Mouse (Mus musculus) ovary, adult 10 weeks (tissue): ENCODE data around the gene Fn3k. TPM values are rescaled to one million over a fixed set of nuclear protein-coding genes. Genes with fewer than 3 reads are reported as not detected.

Experiments used
- polyA plus RNA-seq: library from polyadenylated mRNA; stranded (reverse); fragments of 350-450 nt; fragmentation: Illumina TruSeq; extraction: RNeasy Lipid Tissue Mini Kit (QIAGEN cat#74804); gene quantifications from one replicate; pipeline ENCODE4 v1.2.3, GENCODE M21; 2014

The Fn3k gene
- polyA plus RNA-seq, result 0.63 TPM

DNA sequence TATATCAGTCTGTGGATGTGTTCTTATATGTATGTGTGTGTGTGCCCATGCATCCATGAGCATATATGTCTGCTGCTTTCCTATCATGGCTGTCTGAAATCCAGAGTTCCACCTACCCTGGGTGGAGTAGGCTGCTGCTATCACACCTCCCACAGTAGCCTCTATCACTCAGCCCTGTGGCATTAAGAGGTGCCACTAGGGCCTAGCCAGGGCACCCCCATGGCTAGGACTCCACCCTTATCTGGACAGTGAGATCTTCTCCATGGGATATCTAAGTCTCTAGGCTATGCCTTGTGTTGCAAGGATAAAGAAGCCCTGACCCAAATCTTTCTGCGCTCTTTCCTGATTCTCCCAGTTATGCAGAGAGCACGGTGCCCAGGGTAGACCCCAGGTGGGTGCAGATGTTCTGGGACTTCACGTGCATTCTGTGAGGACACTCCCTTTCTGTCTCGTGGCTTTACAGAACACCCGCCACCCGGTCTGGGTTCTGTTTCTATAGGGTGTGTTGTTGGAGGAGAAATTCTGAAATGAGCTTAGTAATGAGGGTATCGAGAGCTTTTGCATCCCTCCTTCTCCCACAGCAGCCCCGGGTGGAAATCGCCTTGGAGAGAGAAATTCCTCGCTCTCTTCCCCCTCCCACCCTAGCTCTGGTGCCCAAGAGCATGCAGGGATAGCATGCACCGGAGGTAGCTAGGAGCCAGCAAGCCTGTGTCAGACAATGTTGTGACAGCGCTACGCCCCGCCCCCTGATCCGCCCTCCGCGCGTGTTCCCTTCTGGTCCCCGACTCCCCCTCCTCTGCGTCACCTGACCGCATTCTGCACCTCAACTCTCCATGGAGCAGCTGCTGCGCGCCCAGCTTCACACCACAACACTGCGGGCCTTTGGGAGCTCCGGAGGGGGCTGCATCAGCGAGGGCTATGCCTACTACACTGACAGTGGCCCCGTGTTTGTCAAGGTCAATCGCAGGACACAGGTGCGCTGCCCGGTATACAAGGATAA, at the start of gene Fn3k:
TSS of gene Fn3k (plus strand) at position 758 of the 1,000 bp plus-strand sequence.

DNA sequence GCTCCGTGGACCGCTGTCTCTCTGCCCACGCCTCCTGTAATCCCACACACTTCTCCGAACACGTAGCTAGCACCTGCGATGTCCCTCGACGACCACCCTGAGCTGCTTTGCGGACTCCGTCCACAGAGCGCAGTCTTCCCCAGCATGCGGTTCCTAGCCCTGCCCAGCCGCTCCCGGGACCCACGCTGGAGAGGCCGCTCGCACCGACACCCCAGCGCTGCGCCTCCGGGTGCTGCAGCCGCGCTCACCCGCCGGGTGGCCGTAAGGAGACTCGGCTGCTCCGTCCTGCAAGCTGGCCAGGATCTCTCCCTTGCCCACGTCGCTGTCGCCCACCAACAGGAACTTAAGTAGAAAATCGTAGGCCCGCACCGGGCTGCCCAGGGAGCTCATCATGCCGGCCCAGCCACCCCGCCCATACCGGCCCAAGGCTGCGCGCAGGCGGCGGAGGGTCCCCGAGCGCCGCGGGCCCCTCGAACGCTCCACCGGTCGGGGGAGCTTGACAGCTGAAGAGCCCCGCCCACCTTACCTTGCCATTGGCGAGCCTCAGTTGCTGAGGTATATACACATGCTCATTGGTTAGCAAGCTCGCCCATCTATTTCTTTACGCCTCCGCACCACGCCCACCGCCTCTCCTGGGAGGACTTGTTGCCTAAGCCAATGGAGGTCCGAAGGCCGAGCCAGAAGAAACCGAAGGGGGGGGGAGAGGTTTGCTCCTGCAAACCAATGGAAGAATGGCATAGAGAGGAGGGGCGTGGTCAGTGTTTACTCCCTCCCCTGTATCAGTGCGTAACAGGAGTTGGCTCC, 46.8 kb upstream of the Fn3k start, which contains the start of gene Rab40b:
TSS of gene Rab40b (minus strand) at position 502 of the 804 bp plus-strand sequence.

DNA sequence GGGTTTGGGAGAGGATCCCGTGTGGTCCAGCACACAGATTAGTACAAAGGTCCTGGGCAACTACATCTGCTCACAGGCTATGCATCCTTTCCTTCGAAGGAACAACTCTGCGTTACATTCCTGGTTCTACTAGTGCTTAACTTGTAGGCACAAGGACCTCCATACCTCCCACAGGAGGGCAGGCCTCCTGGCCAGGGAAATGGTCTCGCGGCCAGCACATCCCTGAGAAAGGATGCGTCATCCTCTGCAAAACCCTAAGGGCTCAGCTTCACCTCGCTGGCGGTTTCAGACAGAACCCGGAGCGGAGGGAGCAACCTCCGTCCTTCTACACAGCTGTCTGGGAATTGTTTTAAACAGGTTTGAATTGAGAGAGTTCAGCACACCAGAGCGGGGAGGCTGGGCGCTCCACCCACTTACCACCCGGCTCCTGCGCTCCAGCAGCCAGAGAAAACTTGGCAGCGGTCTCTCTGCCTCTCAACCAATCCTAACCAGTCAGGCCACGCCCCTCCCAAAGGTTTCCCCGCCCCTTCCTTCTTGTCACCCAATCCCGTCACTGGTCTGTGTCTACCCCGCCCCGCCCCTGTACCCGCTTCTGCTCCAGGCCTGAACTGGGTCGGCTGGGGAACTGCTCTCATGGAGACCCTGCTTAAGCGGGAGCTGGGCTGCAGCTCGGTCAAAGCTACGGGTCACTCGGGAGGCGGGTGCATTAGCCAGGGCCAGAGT, 13.7 kb upstream of the Fn3k start, which contains the start of gene Fn3krp:
TSS of gene Fn3krp (plus strand) at position 572 of the 723 bp plus-strand sequence.

DNA sequence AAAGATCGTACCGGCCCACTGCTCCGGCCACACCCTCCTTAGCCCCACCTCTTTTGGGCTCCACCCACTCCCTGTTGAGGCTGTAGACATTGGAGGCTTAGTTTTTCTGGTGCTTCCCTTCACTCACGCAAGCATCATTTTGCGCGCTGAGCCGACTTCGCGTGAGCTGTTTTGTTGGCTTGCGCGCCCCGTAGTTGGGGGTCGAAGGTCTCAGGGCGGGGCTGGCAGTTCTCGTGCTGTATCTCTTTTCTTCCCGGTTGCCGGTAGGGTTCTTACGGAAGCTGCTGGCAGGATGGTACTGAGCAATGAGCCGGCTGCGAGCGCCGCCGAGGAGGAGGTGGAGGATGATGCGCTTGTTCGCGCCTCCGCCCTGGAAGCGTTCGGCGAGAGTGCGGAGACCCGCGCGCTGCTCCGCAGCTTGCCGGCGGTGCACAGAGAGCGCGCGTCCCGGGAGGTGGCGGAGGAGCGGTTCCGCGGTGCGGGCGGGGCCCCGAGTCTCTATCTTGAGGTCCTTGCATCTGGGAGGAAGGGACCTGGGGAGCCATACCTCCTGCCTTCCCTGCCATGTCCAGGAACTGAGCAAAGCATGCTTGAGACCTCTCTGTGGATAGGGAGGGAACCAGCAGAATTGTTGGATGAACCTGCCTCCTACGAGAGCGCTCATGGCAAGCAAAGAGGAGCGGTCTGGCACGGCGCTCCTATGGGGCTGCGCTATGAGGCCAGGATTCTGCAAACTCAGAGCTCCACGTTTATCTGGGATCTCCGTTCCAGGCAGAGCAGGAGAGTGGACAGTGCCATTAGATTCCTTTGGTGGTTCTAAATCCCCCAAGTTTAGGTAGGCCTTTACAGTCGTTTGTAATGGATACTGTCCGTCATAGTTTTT, 17.3 kb downstream of the Fn3k start, which contains the start of gene Tbcd:
TSS of gene Tbcd (plus strand) at position 197 of the 883 bp plus-strand sequence.

Other genes with a start within 250 kb of the Fn3k start
- 16.2 TPM for gene Hexdc, start 230.5 kb upstream of the Fn3k start, polyA plus RNA-seq
- 2.3 TPM for gene Ogfod3, start 230.2 kb upstream of the Fn3k start, polyA plus RNA-seq
- 11.0 TPM for gene Cybc1, start 205.6 kb upstream of the Fn3k start, polyA plus RNA-seq
- gene Narf, start 197.7 kb upstream of the Fn3k start, polyA plus RNA-seq, result 12.8 TPM
- 24.7 TPM for gene Foxk2, start 174.9 kb upstream of the Fn3k start, polyA plus RNA-seq
- gene Wdr45b, start 80.5 kb upstream of the Fn3k start, polyA plus RNA-seq, result 109 TPM
- gene Rab40b, start 46.7 kb upstream of the Fn3k start, polyA plus RNA-seq, result 4.2 TPM
- 12.8 TPM for gene Fn3krp, start 13.5 kb upstream of the Fn3k start, polyA plus RNA-seq
- 30.1 TPM for gene Tbcd, start 17.0 kb downstream of the Fn3k start, polyA plus RNA-seq
- 2.9 TPM for gene Zfp750, start 84.4 kb downstream of the Fn3k start, polyA plus RNA-seq
- gene B3gntl1, start 238.2 kb downstream of the Fn3k start, polyA plus RNA-seq, result 4.2 TPM